Mouse (Mus musculus): ENCODE measurements around the gene Piezo1. TPM values are rescaled to one million over a fixed set of nuclear protein-coding genes. Genes with fewer than 3 reads are reported as not detected.

Gene Piezo1
- polyA plus RNA-seq, 1 experiment from 2014 or later: 45.8 TPM

DNA sequence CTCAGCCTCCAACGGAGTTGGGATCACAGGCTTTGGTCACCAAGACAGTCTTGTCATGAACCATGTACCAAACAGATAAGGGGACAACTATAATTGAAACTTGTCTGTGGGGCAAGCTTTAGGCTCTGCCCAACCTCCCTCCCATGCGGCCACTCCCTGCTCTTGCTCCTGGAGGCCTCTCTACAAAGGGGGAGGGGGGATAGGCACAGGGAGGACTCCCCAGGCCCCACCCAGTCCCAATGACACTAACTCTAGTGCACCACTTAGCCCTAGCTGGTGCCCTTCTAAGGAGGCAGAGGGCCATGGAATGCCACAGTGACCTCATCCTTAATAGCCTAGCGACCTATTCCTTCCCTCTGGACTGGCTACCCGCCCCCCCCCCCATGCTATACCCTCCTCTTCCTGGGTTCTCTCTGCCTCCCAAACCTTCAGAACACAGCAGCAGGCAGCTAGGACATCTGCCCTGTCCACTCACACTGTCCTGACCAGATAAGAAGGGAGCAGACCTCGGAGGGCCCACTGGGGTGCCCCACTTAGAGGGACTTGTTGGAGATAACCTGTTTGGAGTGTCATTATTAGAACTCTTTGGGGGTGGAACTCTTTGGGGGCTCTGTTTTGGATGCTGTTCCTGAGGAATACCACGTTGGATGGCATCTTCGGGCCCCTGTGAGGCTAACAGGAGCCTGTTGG is 4.9 kb downstream of the Piezo1 start:
- Histone ChIP-seq H3K9ac (ENCODE audit: low read depth, low read length) (peak overlapping the region; percentile 95), H3K9me3 (ENCODE audit: control insufficient read depth, low read length) (no peaks in the 10 kb centered on the region), H3K27ac (ENCODE audit: low read depth, low read length) (peak overlapping the region; percentile 89), H3K4me1 (replicated peaks; ENCODE audit: control insufficient read depth, insufficient read depth, low read length) (peaks cover 64% of the 10 kb centered on the region), H3K36me3 (ENCODE audit: control insufficient read depth, insufficient read depth, low read length) (peaks cover 7% of the 10 kb centered on the region; the same call in 1 of the 2 replicates), H3K4me2 (peak overlapping the region; percentile 85), H3K4me3 (ENCODE audit: low read depth, low read length) (peak overlapping the region; percentile 85), H3K27me3 (replicated peaks; ENCODE audit: control insufficient read depth, insufficient read depth, low read length) (no peaks in the 10 kb centered on the region)
- 46% methylated on average over 7 of the region's 7 CpGs for WGBS
- ATAC-seq (replicated peaks; ENCODE audit: low FRiP score) (peak; percentile 89), DNase-seq (ENCODE audit: low spot score) (peak; percentile 52)

- Histone ChIP-seq H3K9ac (ENCODE audit: low read depth, low read length) (no peak overlapping the region), H3K4me1 (replicated peaks; ENCODE audit: control insufficient read depth, insufficient read depth, low read length) (peaks cover 73% of the 10 kb centered on the region), H3K4me2 (no peak overlapping the region; the same call in 1 of the 2 replicates), H3K27ac (ENCODE audit: low read depth, low read length) (no peak overlapping the region), H3K27me3 (replicated peaks; ENCODE audit: control insufficient read depth, insufficient read depth, low read length) (no peaks in the 10 kb centered on the region), H3K4me3 (ENCODE audit: low read depth, low read length) (no peak overlapping the region), H3K36me3 (ENCODE audit: control insufficient read depth, insufficient read depth, low read length) (peaks cover 13% of the 10 kb centered on the region; the same call in 1 of the 2 replicates), H3K9me3 (ENCODE audit: control insufficient read depth, low read length) (no peaks in the 10 kb centered on the region)
- WGBS: 81% methylated on average over 8 of the region's 8 CpGs
- ATAC-seq (replicated peaks; ENCODE audit: low FRiP score) (no peak), DNase-seq (ENCODE audit: low spot score) (no peak)
These were observed 7.0 kb downstream of the Piezo1 start for GRCm38 (mm10) chr8:122544138-122544537.

DNA sequence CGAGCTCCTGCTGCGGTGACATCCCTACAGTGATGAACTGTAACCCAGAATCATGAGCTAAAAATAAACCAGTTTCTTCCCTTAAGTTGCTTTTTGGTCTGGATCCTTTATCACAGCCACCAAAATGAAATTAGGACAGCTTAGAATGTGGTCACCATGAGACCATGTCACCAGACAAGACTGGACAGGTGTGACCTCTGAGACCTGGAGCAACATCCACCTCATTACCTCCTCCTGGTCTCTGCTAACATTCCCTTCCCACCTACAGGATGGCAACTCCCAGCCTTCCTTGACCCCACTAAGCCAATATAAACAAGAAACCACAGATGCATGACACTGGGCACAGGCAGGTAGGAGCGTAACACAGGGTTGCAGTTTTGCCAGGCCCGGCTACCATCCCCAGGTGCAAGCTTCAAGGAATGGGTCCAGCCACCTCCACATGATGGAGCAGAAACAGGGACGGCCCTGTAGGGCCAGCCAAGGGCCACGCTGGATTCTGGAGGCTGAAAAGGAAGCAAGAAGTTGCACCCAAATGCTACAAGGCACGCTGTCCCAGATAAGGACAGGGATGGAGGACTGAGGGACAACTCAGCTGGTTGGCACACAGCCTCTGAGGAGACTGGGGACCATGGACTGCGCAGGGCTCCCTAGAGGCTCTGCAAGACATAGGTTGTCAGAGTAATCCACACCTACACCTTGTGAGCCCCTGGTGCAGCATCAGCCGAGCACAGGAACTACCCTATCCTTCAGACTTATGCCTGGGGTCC is 12.6 kb downstream of the Piezo1 start:
- Histone ChIP-seq H3K27ac (ENCODE audit: low read depth, low read length) (peak overlapping the region; percentile 90), H3K9me3 (ENCODE audit: control insufficient read depth, low read length) (no peaks in the 10 kb centered on the region), H3K9ac (ENCODE audit: low read depth, low read length) (no peak overlapping the region), H3K4me1 (replicated peaks; ENCODE audit: control insufficient read depth, insufficient read depth, low read length) (peaks cover 66% of the 10 kb centered on the region), H3K27me3 (replicated peaks; ENCODE audit: control insufficient read depth, insufficient read depth, low read length) (no peaks in the 10 kb centered on the region), H3K4me3 (ENCODE audit: low read depth, low read length) (no peak overlapping the region), H3K36me3 (ENCODE audit: control insufficient read depth, insufficient read depth, low read length) (peaks cover 13% of the 10 kb centered on the region; the same call in 1 of the 2 replicates), H3K4me2 (peak overlapping the region; percentile 67)
- 77% methylated on average over 9 of the region's 9 CpGs for WGBS
- DNase-seq (ENCODE audit: low spot score) (no peak), ATAC-seq (replicated peaks; ENCODE audit: low FRiP score) (no peak)

DNA sequence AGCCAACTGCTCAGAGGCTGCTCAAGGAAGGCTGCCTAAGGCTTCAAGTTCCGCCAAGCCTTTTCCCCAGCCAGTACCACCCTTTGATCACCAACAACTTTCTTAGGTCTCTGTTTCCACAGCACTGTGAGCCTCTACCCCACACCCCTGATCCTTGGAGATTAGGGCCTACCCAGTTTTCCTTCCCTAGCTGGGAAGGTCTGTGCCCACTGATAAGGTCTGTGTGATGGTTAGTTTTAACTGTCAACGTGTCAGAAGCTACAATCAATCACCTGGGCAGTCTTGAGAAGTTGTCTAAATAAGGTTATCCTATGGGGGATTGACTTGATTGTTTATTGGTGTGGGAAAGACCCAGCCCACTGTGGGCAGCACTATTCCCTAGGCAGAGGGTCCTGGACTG is 13.3 kb downstream of the Piezo1 start:
- H3K27me3 ChIP-seq (replicated peaks; ENCODE audit: control insufficient read depth, insufficient read depth, low read length): no peaks in the 10 kb centered on the region
- 29% methylated on average over 2 of the region's 2 CpGs for WGBS
- peaks cover 66% of the 10 kb centered on the region for H3K4me1 ChIP-seq (replicated peaks; ENCODE audit: control insufficient read depth, insufficient read depth, low read length)
- ATAC-seq (replicated peaks; ENCODE audit: low FRiP score): peak; percentile 93
- H3K27ac ChIP-seq (ENCODE audit: low read depth, low read length): peak overlapping the region; percentile 90
- H3K36me3 ChIP-seq (ENCODE audit: control insufficient read depth, insufficient read depth, low read length): peaks cover 10% of the 10 kb centered on the region; the same call in 1 of the 2 replicates
- H3K4me3 ChIP-seq (ENCODE audit: low read depth, low read length): peak overlapping the region; percentile 34
- H3K9ac ChIP-seq (ENCODE audit: low read depth, low read length): peak overlapping the region; percentile 58
- peak overlapping the region; percentile 67 for H3K4me2 ChIP-seq
- H3K9me3 ChIP-seq (ENCODE audit: control insufficient read depth, low read length): no peaks in the 10 kb centered on the region
- DNase-seq (ENCODE audit: low spot score): no peak

DNA sequence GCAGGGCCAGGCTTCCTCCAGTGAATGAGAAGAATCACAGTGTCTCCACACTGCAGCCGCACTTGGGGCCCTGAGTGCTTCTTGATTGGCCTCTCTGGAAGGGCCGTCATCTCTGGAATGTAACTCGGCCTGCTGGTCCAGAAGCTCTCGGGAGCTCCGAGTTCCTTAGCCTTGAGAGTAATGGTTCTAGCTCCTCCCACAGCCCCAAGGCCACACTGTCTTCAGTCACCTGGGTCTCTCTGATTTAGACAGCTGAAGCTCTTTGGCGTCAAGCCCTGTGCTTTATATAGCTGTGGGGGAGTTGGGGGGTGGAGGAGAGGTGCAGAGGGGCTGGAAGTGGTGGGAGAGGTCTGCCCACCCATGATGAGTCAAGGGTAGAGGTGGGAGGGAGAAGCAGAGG is 14.1 kb downstream of the Piezo1 start:
- H3K27ac ChIP-seq (ENCODE audit: low read depth, low read length): peak overlapping the region; percentile 90
- no peaks in the 10 kb centered on the region for H3K9me3 ChIP-seq (ENCODE audit: control insufficient read depth, low read length)
- H3K27me3 ChIP-seq (replicated peaks; ENCODE audit: control insufficient read depth, insufficient read depth, low read length): no peaks in the 10 kb centered on the region
- 43% methylated on average over 6 of the region's 6 CpGs for WGBS
- H3K36me3 ChIP-seq (ENCODE audit: control insufficient read depth, insufficient read depth, low read length): peaks cover 10% of the 10 kb centered on the region; the same call in 1 of the 2 replicates
- ATAC-seq (replicated peaks; ENCODE audit: low FRiP score) (no peak), DNase-seq (ENCODE audit: low spot score) (no peak)
- H3K4me1 ChIP-seq (replicated peaks; ENCODE audit: control insufficient read depth, insufficient read depth, low read length): peaks cover 63% of the 10 kb centered on the region
- H3K4me3 ChIP-seq (ENCODE audit: low read depth, low read length): peak overlapping the region; percentile 34
- H3K9ac ChIP-seq (ENCODE audit: low read depth, low read length): peak overlapping the region; percentile 58
- peak overlapping the region; percentile 67 for H3K4me2 ChIP-seq

GRCm38 (mm10) chr8:122531312-122531711 is 19.8 kb downstream of the Piezo1 start:
- no peak for DNase-seq (ENCODE audit: low spot score)
- Histone ChIP-seq H3K9me3 (ENCODE audit: control insufficient read depth, low read length) (no peaks in the 10 kb centered on the region), H3K4me2 (no peak overlapping the region), H3K4me1 (replicated peaks; ENCODE audit: control insufficient read depth, insufficient read depth, low read length) (peaks cover 46% of the 10 kb centered on the region), H3K4me3 (ENCODE audit: low read depth, low read length) (no peak overlapping the region), H3K36me3 (ENCODE audit: control insufficient read depth, insufficient read depth, low read length) (peaks cover 12% of the 10 kb centered on the region), H3K27me3 (replicated peaks; ENCODE audit: control insufficient read depth, insufficient read depth, low read length) (no peaks in the 10 kb centered on the region), H3K9ac (ENCODE audit: low read depth, low read length) (no peak overlapping the region), H3K27ac (ENCODE audit: low read depth, low read length) (no peak overlapping the region; the same call in 1 of the 2 replicates)
- WGBS: 84% methylated on average over 8 of the region's 8 CpGs
- ATAC-seq (replicated peaks; ENCODE audit: low FRiP score): no peak

DNA sequence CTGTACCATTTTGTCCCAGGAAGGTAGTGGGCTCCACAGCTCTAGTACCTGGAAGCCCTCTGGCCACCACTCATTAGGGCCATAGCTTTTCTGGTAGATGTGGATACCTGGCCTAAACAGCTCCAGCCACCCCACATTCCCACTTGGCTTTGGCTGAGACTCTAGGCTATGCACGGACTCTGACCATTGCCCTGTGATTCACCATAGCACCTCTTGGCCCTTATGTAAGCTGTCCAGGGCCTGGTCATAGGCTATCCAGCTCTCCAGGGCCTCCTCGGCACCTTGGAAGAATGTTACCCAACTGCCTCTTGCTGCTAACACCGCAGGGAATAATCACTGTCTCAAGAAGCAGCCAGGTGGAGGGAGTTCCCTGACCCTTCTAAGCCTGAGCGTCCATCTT is 22.0 kb downstream of the Piezo1 start:
- H3K27ac ChIP-seq (ENCODE audit: low read depth, low read length): no peak overlapping the region
- no peak overlapping the region for H3K9ac ChIP-seq (ENCODE audit: low read depth, low read length)
- peaks cover 10% of the 10 kb centered on the region for H3K36me3 ChIP-seq (ENCODE audit: control insufficient read depth, insufficient read depth, low read length)
- H3K4me3 ChIP-seq (ENCODE audit: low read depth, low read length): no peak overlapping the region
- WGBS: 89% methylated on average over 4 of the region's 4 CpGs
- no peak overlapping the region for H3K4me2 ChIP-seq
- peaks cover 56% of the 10 kb centered on the region for H3K4me1 ChIP-seq (replicated peaks; ENCODE audit: control insufficient read depth, insufficient read depth, low read length)
- DNase-seq (ENCODE audit: low spot score): no peak
- no peaks in the 10 kb centered on the region for H3K9me3 ChIP-seq (ENCODE audit: control insufficient read depth, low read length)
- no peaks in the 10 kb centered on the region for H3K27me3 ChIP-seq (replicated peaks; ENCODE audit: control insufficient read depth, insufficient read depth, low read length)
- no peak for ATAC-seq (replicated peaks; ENCODE audit: low FRiP score)

DNA sequence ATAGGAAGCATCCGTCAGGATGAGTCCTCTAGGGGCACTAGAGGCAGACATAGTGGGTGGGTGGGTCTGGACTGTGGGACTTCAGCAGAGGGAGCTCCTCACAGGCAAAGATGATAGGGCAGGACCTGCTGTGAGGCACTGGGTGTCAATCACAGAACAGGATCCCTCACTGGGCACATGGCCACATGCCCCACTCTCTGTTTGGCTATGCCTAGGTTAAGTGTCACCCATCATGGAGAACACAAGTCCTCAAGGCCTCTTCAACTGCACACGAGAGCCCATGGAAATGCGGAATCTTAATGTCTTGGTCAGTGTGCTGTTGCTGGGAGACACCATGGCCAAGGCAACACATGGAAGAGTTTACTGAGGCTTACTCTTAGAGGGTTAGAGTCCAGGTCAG is 23.2 kb downstream of the Piezo1 start:
- Histone ChIP-seq H3K9me3 (ENCODE audit: control insufficient read depth, low read length) (no peaks in the 10 kb centered on the region), H3K27ac (ENCODE audit: low read depth, low read length) (no peak overlapping the region), H3K27me3 (replicated peaks; ENCODE audit: control insufficient read depth, insufficient read depth, low read length) (no peaks in the 10 kb centered on the region), H3K9ac (ENCODE audit: low read depth, low read length) (no peak overlapping the region), H3K4me3 (ENCODE audit: low read depth, low read length) (no peak overlapping the region), H3K4me1 (replicated peaks; ENCODE audit: control insufficient read depth, insufficient read depth, low read length) (peaks cover 64% of the 10 kb centered on the region), H3K4me2 (no peak overlapping the region), H3K36me3 (ENCODE audit: control insufficient read depth, insufficient read depth, low read length) (peaks cover 10% of the 10 kb centered on the region)
- DNase-seq (ENCODE audit: low spot score): no peak
- 98% methylated on average over 3 of the region's 3 CpGs for WGBS
- no peak for ATAC-seq (replicated peaks; ENCODE audit: low FRiP score)

All from liver, embryonic 11.5 days (tissue).